Comparison of ENCODE assay signal across 28 mouse cellular contexts in genomic region chr1:160910812-160911211, GRCm38 (mm10).
"Had no signal": no experiment of that assay in that cellular context is flagged by ENCODE, and none has a peak within 500 bp of the region (broad histone marks: within the 10 kb centered on the region; RNA-seq: fewer than 3 reads in every experiment).

No protein-coding gene starts in this region.

- H3K4me3 ChIP-seq: limb, embryonic 10.5 days; limb, embryonic 12.5 days; limb, embryonic 13.5 days; limb, embryonic 15.5 days; liver, embryonic 12.5 days; liver, embryonic 13.5 days; liver, embryonic 15.5 days; lung, embryonic 15.5 days; megakaryocyte, embryonic 14.5 days; midbrain, embryonic 10.5 days; midbrain, embryonic 12.5 days; midbrain, embryonic 13.5 days; midbrain, embryonic 15.5 days; myocyte; neural tube, embryonic 12.5 days had no signal

- H3K27ac ChIP-seq: limb, embryonic 10.5 days; limb, embryonic 12.5 days; limb, embryonic 13.5 days; limb, embryonic 15.5 days; liver, embryonic 12.5 days; liver, embryonic 13.5 days; liver, embryonic 14.5 days; liver, embryonic 15.5 days; lung, embryonic 15.5 days; macrophage; midbrain, embryonic 10.5 days; midbrain, embryonic 12.5 days; midbrain, embryonic 13.5 days; midbrain, embryonic 15.5 days; neural tube, embryonic 12.5 days had no signal

- DNase-seq: left cerebral cortex, postnatal 4 days; liver; liver, embryonic 13.5 days; liver, postnatal 0 days; lung, adult 18-20 months; lung, adult 2 months; lung, embryonic 14.5 days; lung, postnatal 10 days; lung, postnatal 14 days; lung, postnatal 36 days; lung, postnatal 4 days; midbrain, embryonic 14.5 days had no signal
